Mouse (Mus musculus): ENCODE measurements around the gene Cldn3. TPM values are rescaled to one million over a fixed set of nuclear protein-coding genes. Genes with fewer than 3 reads are reported as not detected.

Cldn3 gene
- total RNA-seq, 1 experiment: 8.4 TPM

GRCm38 (mm10) chr5:134951053-134951884, 34.7 kb upstream of the Cldn3 start:
- H3K9ac ChIP-seq (ENCODE audit: insufficient read depth, low read depth, low read length, poor library complexity, severe bottlenecking): peak overlapping the region; percentile 66
- H3K27ac ChIP-seq (ENCODE audit: insufficient read depth, low read depth, low read length, poor library complexity, severe bottlenecking): peak overlapping the region; percentile 73
- TF ChIP-seq ZC3H11A (IDR thresholded peaks at IDR 0.05; ENCODE audit: borderline replicate concordance, low read depth, low read length): no peak
- TF ChIP-seq ZNF384 (IDR thresholded peaks at IDR 0.05; ENCODE audit: low read depth, low read length): no peak
- no peak for TF ChIP-seq HCFC1 (IDR thresholded peaks at IDR 0.05; ENCODE audit: borderline replicate concordance, insufficient read depth, low read length)
- no peak for TF ChIP-seq CHD2 (IDR thresholded peaks at IDR 0.05; ENCODE audit: low read depth, low read length)
- no peak for TF ChIP-seq MAFK (IDR thresholded peaks at IDR 0.05; ENCODE audit: insufficient read depth, low read depth, low read length)
- no peaks in the 10 kb centered on the region for H3K36me3 ChIP-seq (ENCODE audit: control insufficient read depth, insufficient read depth, low read length, poor library complexity, severe bottlenecking)
- in situ Hi-C loops (cut with MboI; ENCODE audit: low sequenced_read_pairs in 2 of 2, unreplicated experiment in 2 of 2): no loop called here
- H3K4me3 ChIP-seq (ENCODE audit: insufficient read depth in 1 of 2, low read depth in 1 of 2, low read length in 2 of 2, poor library complexity in 1 of 2, severe bottlenecking in 1 of 2): peak overlapping the region; percentile 47 to 49
- H3K9me3 ChIP-seq (ENCODE audit: control insufficient read depth, insufficient read depth, low read depth, low read length): no peaks in the 10 kb centered on the region
- no peak for DNase-seq (ENCODE audit: low read depth, low spot score)
- H3K4me1 ChIP-seq (ENCODE audit: control insufficient read depth in 2 of 2, insufficient read depth in 2 of 2, low read length in 2 of 2, poor library complexity in 1 of 2): peaks cover 7 to 38% of the 10 kb centered on the region in 2 experiments

- no peak for TF ChIP-seq HCFC1 (IDR thresholded peaks at IDR 0.05; ENCODE audit: borderline replicate concordance, insufficient read depth, low read length)
- TF ChIP-seq CHD2 (IDR thresholded peaks at IDR 0.05; ENCODE audit: low read depth, low read length): no peak
- TF ChIP-seq MAFK (IDR thresholded peaks at IDR 0.05; ENCODE audit: insufficient read depth, low read depth, low read length): no peak
- no peak for TF ChIP-seq ZNF384 (IDR thresholded peaks at IDR 0.05; ENCODE audit: low read depth, low read length)
- TF ChIP-seq ZC3H11A (IDR thresholded peaks at IDR 0.05; ENCODE audit: borderline replicate concordance, low read depth, low read length): no peak
- Histone ChIP-seq H3K4me1 (ENCODE audit: control insufficient read depth in 2 of 2, insufficient read depth in 2 of 2, low read length in 2 of 2, poor library complexity in 1 of 2) (peaks cover 7 to 38% of the 10 kb centered on the region in 2 experiments; a peak in 3 of 4 replicates), H3K4me3 (ENCODE audit: insufficient read depth in 1 of 2, low read depth in 1 of 2, low read length in 2 of 2, poor library complexity in 1 of 2, severe bottlenecking in 1 of 2) (no peak overlapping the region), H3K9me3 (ENCODE audit: control insufficient read depth, insufficient read depth, low read depth, low read length) (no peaks in the 10 kb centered on the region), H3K27ac (ENCODE audit: insufficient read depth, low read depth, low read length, poor library complexity, severe bottlenecking) (no peak overlapping the region), H3K36me3 (ENCODE audit: control insufficient read depth, insufficient read depth, low read length, poor library complexity, severe bottlenecking) (no peaks in the 10 kb centered on the region), H3K9ac (ENCODE audit: insufficient read depth, low read depth, low read length, poor library complexity, severe bottlenecking) (no peak overlapping the region)
- in situ Hi-C loops (cut with MboI; ENCODE audit: low sequenced_read_pairs in 2 of 2, unreplicated experiment in 2 of 2): no loop called here
- DNase-seq (ENCODE audit: low read depth, low spot score): no peak
Observed at GRCm38 (mm10) chr5:134955491-134955890, 30.5 kb upstream of the Cldn3 start.

GRCm38 (mm10) chr5:134959114-134959513, 26.9 kb upstream of the Cldn3 start:
- H3K27ac ChIP-seq (ENCODE audit: insufficient read depth, low read depth, low read length, poor library complexity, severe bottlenecking): no peak overlapping the region
- in situ Hi-C loops (cut with MboI; ENCODE audit: low sequenced_read_pairs in 2 of 2, unreplicated experiment in 2 of 2): no loop called here
- H3K4me3 ChIP-seq (ENCODE audit: insufficient read depth in 1 of 2, low read depth in 1 of 2, low read length in 2 of 2, poor library complexity in 1 of 2, severe bottlenecking in 1 of 2): no peak overlapping the region
- no peaks in the 10 kb centered on the region for H3K9me3 ChIP-seq (ENCODE audit: control insufficient read depth, insufficient read depth, low read depth, low read length)
- no peak overlapping the region for H3K9ac ChIP-seq (ENCODE audit: insufficient read depth, low read depth, low read length, poor library complexity, severe bottlenecking)
- DNase-seq (ENCODE audit: low read depth, low spot score): no peak
- no peaks in the 10 kb centered on the region for H3K36me3 ChIP-seq (ENCODE audit: control insufficient read depth, insufficient read depth, low read length, poor library complexity, severe bottlenecking)
- peaks cover 3 to 29% of the 10 kb centered on the region in 2 experiments; a peak in 3 of 4 replicates for H3K4me1 ChIP-seq (ENCODE audit: control insufficient read depth in 2 of 2, insufficient read depth in 2 of 2, low read length in 2 of 2, poor library complexity in 1 of 2)
- TF ChIP-seq MAFK (IDR thresholded peaks at IDR 0.05; ENCODE audit: insufficient read depth, low read depth, low read length): 0 out of 2 replicates have a peak, but pooled peaks have one; percentile 22
- TF ChIP-seq CHD2 (IDR thresholded peaks at IDR 0.05; ENCODE audit: low read depth, low read length): no peak
- no peak for TF ChIP-seq ZC3H11A (IDR thresholded peaks at IDR 0.05; ENCODE audit: borderline replicate concordance, low read depth, low read length)

GRCm38 (mm10) chr5:134960430-134960829, 25.6 kb upstream of the Cldn3 start:
- in situ Hi-C loops (cut with MboI; ENCODE audit: low sequenced_read_pairs in 2 of 2, unreplicated experiment in 2 of 2): no loop called here
- no peaks in the 10 kb centered on the region for H3K9me3 ChIP-seq (ENCODE audit: control insufficient read depth, insufficient read depth, low read depth, low read length)
- no peak for DNase-seq (ENCODE audit: low read depth, low spot score)
- no peaks in the 10 kb centered on the region for H3K36me3 ChIP-seq (ENCODE audit: control insufficient read depth, insufficient read depth, low read length, poor library complexity, severe bottlenecking)
- TF ChIP-seq ZC3H11A (IDR thresholded peaks at IDR 0.05; ENCODE audit: borderline replicate concordance, low read depth, low read length) (no peak), CHD2 (IDR thresholded peaks at IDR 0.05; ENCODE audit: low read depth, low read length) (no peak), HCFC1 (IDR thresholded peaks at IDR 0.05; ENCODE audit: borderline replicate concordance, insufficient read depth, low read length) (no peak), MAFK (IDR thresholded peaks at IDR 0.05; ENCODE audit: insufficient read depth, low read depth, low read length) (no peak), ZNF384 (IDR thresholded peaks at IDR 0.05; ENCODE audit: low read depth, low read length) (no peak)
- H3K4me3 ChIP-seq (ENCODE audit: insufficient read depth in 1 of 2, low read depth in 1 of 2, low read length in 2 of 2, poor library complexity in 1 of 2, severe bottlenecking in 1 of 2): no peak overlapping the region
- 0 out of 2 replicates have a peak overlapping the region, but pooled peaks have one; percentile 14 for H3K9ac ChIP-seq (ENCODE audit: insufficient read depth, low read depth, low read length, poor library complexity, severe bottlenecking)
- peaks cover 3 to 29% of the 10 kb centered on the region in 2 experiments; a peak in 3 of 4 replicates for H3K4me1 ChIP-seq (ENCODE audit: control insufficient read depth in 2 of 2, insufficient read depth in 2 of 2, low read length in 2 of 2, poor library complexity in 1 of 2)
- no peak overlapping the region for H3K27ac ChIP-seq (ENCODE audit: insufficient read depth, low read depth, low read length, poor library complexity, severe bottlenecking)

Data from ES-E14 (cell line).